Mouse (Mus musculus) layer of hippocampus, adult 11-12 months (tissue): ENCODE data around the gene Cnot1.

Experiments used
- DNase-seq: peaks from one replicate; pipeline ENCODE4 v3.0.0; 2022; ENCODE audit warnings: low spot score

The Cnot1 gene

GRCm38 (mm10) chr8:95688073-95688672 lies 119.1 kb downstream of the Cnot1 start:
- DNase-seq = peak; percentile 58

- DNase-seq = no peak
These were observed 129.1 kb downstream of the Cnot1 start for GRCm38 (mm10) chr8:95678024-95678611.

- DNase-seq = no peak
These were observed 129.7 kb downstream of the Cnot1 start for GRCm38 (mm10) chr8:95677591-95678023.

GRCm38 (mm10) chr8:95676631-95677030 lies 130.6 kb downstream of the Cnot1 start, which contains the start of gene Ndrg4:
Gene Ndrg4, plus strand, starts transcription at chr8:95676980.
- DNase-seq = no peak

- no peak for DNase-seq
These were observed 134.5 kb downstream of the Cnot1 start for GRCm38 (mm10) chr8:95672811-95673210.

- peak; percentile 52 for DNase-seq
These were observed 135.4 kb downstream of the Cnot1 start for GRCm38 (mm10) chr8:95671861-95672260.

- no peak for DNase-seq
These were observed 137.3 kb downstream of the Cnot1 start for GRCm38 (mm10) chr8:95669967-95670366.
